ENCODE assay signal across 9 mouse cellular contexts in the genomic region with DNA sequence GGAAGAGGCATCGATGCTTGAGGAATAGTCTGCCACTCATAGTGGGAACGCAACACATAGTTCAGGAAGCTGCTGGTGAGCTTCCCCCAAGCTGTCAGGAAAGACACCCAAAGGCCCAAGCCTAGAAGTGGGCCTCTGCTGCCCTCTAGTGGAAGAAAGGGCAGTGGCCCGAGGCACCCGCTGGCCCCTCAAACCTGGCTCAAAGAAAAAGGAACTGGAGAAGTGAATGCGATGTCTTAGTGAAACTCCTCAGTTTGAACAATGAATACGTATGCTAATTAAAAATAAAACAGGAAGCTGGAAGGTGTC. TPM values are rescaled to one million over a fixed set of nuclear protein-coding genes. Genes with fewer than 3 reads are reported as not detected.
DNase-seq lines count a peak whose midpoint lies in the region; ATAC-seq and TF ChIP-seq lines count a peak whose summit lies in the region.
"Had no signal": no experiment of that assay in that cellular context is flagged by ENCODE, and none has a peak within 500 bp of the region (broad histone marks: within the 10 kb centered on the region; RNA-seq: fewer than 3 reads in every experiment).

No protein-coding gene starts in this region.

- no peak overlapping the region for H3K27ac ChIP-seq in bone marrow macrophage, adult 2 months (ENCODE audit: insufficient read depth, low read depth, low read length)
- 0 out of 2 replicates have a peak overlapping the region, but pooled peaks have one; percentile 31 for H3K27ac ChIP-seq in embryonic facial prominence, embryonic 15.5 days (replicated peaks)
- no peak overlapping the region for H3K27ac ChIP-seq in heart, embryonic 10.5 days
- no peak overlapping the region for H3K27ac ChIP-seq in liver, embryonic 15.5 days (replicated peaks)
- H3K27ac ChIP-seq in neural tube, embryonic 12.5 days, result no peak overlapping the region
- no peak overlapping the region for H3K27ac ChIP-seq in stomach, postnatal 0 days (replicated peaks)

- no peaks in the 10 kb centered on the region for H3K79me2 ChIP-seq in C2C12 (ENCODE audit: control insufficient read depth, insufficient read depth)

- H3K9me3 ChIP-seq in embryonic facial prominence, embryonic 15.5 days (replicated peaks), result no peaks in the 10 kb centered on the region
- no peaks in the 10 kb centered on the region for H3K9me3 ChIP-seq in heart, embryonic 10.5 days
- H3K9me3 ChIP-seq in liver, embryonic 15.5 days (replicated peaks), result no peaks in the 10 kb centered on the region
- no peaks in the 10 kb centered on the region for H3K9me3 ChIP-seq in neural tube, embryonic 12.5 days
- H3K9me3 ChIP-seq in stomach, postnatal 0 days (ENCODE audit: control insufficient read depth, low read length), result no peaks in the 10 kb centered on the region

- H3K9ac ChIP-seq in embryonic facial prominence, embryonic 15.5 days, result 0 out of 2 replicates have a peak overlapping the region, but pooled peaks have one; percentile 12
- H3K9ac ChIP-seq in liver, embryonic 15.5 days, result no peak overlapping the region
- H3K9ac ChIP-seq in neural tube, embryonic 12.5 days, result no peak overlapping the region
- peak overlapping the region; percentile 38 for H3K9ac ChIP-seq in stomach, postnatal 0 days (ENCODE audit: low read length)

- H3K4me1 ChIP-seq in bone marrow macrophage, adult 2 months (ENCODE audit: control insufficient read depth, insufficient read depth, low read length), result peaks cover 17% of the 10 kb centered on the region
- peaks cover 29% of the 10 kb centered on the region for H3K4me1 ChIP-seq in embryonic facial prominence, embryonic 15.5 days
- peaks cover 21% of the 10 kb centered on the region for H3K4me1 ChIP-seq in heart, embryonic 10.5 days
- H3K4me1 ChIP-seq in liver, embryonic 15.5 days (replicated peaks), result peaks cover 26% of the 10 kb centered on the region
- peaks cover 4% of the 10 kb centered on the region; the same call in 1 of the 2 replicates for H3K4me1 ChIP-seq in neural tube, embryonic 12.5 days
- peaks cover 11% of the 10 kb centered on the region for H3K4me1 ChIP-seq in stomach, postnatal 0 days (replicated peaks; ENCODE audit: control insufficient read depth, insufficient read depth)

- DNase-seq in heart, embryonic 10.5 days (ENCODE audit: low spot score), result peak; percentile 82
- peak; percentile 92 for DNase-seq in kidney, postnatal 10 days
- DNase-seq in stomach, postnatal 0 days (ENCODE audit: low spot score), result peak; percentile 84

- no peaks in the 10 kb centered on the region for H3K36me3 ChIP-seq in C2C12 (ENCODE audit: control insufficient read depth, insufficient read depth)
- no peaks in the 10 kb centered on the region for H3K36me3 ChIP-seq in embryonic facial prominence, embryonic 15.5 days
- no peaks in the 10 kb centered on the region for H3K36me3 ChIP-seq in heart, embryonic 10.5 days
- H3K36me3 ChIP-seq in liver, embryonic 15.5 days (replicated peaks), result no peaks in the 10 kb centered on the region
- no peaks in the 10 kb centered on the region for H3K36me3 ChIP-seq in neural tube, embryonic 12.5 days
- H3K36me3 ChIP-seq in stomach, postnatal 0 days (ENCODE audit: control insufficient read depth, insufficient read depth, low read length), result no peaks in the 10 kb centered on the region

- peak overlapping the region; percentile 27 for H3ac ChIP-seq in C2C12 (ENCODE audit: control insufficient read depth, insufficient read length, low read depth)

- no peak for TF ChIP-seq EP300 in stomach, postnatal 0 days (optimal IDR thresholded peaks at IDR 0.05)

- no peak overlapping the region for H3K4me3 ChIP-seq in C2C12 (ENCODE audit: insufficient read depth, poor library complexity, severe bottlenecking)
- H3K4me3 ChIP-seq in bone marrow macrophage, adult 2 months (ENCODE audit: insufficient read depth, low read length), result no peak overlapping the region
- peak overlapping the region; percentile 13; the same call in 1 of the 2 replicates for H3K4me3 ChIP-seq in embryonic facial prominence, embryonic 15.5 days (replicated peaks)
- H3K4me3 ChIP-seq in heart, embryonic 10.5 days, result peak overlapping the region; percentile 27; the same call in 1 of the 2 replicates
- H3K4me3 ChIP-seq in liver, embryonic 15.5 days (replicated peaks), result no peak overlapping the region
- H3K4me3 ChIP-seq in neural tube, embryonic 12.5 days, result no peak overlapping the region
- H3K4me3 ChIP-seq in stomach, postnatal 0 days (ENCODE audit: low read depth, low read length), result no peak overlapping the region

- TF ChIP-seq POLR2A in bone marrow macrophage, adult 2 months (IDR thresholded peaks at IDR 0.05; ENCODE audit: borderline replicate concordance, low read depth, low read length), result no peak

- ATAC-seq in embryonic facial prominence, embryonic 15.5 days (ENCODE audit: insufficient number of reproducible peaks, low FRiP score, low TSS enrichment, low read depth), result peak; percentile 31; the same call in 1 of the 2 replicates
- 0 out of 2 replicates have a peak, but pooled peaks have one; percentile 27 for ATAC-seq in liver, embryonic 15.5 days (ENCODE audit: insufficient read depth)
- no peak for ATAC-seq in neural tube, embryonic 12.5 days (ENCODE audit: low FRiP score, low read depth)
- ATAC-seq in stomach, postnatal 0 days (ENCODE audit: low FRiP score, low TSS enrichment), result peak; percentile 60; the same call in 1 of the 2 replicates

- peak; percentile 66 for TF ChIP-seq CTCF in C2C12 (IDR thresholded peaks at IDR 0.05; ENCODE audit: control insufficient read depth, insufficient read depth, insufficient read length)
- TF ChIP-seq CTCF in bone marrow macrophage, adult 2 months (IDR thresholded peaks at IDR 0.05; ENCODE audit: low read depth, low read length), result peak; percentile 83
- peak; percentile 99 for TF ChIP-seq CTCF in stomach, postnatal 0 days (IDR thresholded peaks at IDR 0.05; ENCODE audit: low read depth)

- H3K27me3 ChIP-seq in C2C12 (ENCODE audit: control insufficient read depth, insufficient read depth, insufficient read length), result no peaks in the 10 kb centered on the region
- H3K27me3 ChIP-seq in embryonic facial prominence, embryonic 15.5 days, result no peaks in the 10 kb centered on the region
- peaks cover 47% of the 10 kb centered on the region for H3K27me3 ChIP-seq in heart, embryonic 10.5 days (ENCODE audit: insufficient read depth, poor library complexity, severe bottlenecking)
- peaks cover 25% of the 10 kb centered on the region for H3K27me3 ChIP-seq in liver, embryonic 15.5 days
- peaks cover 23% of the 10 kb centered on the region for H3K27me3 ChIP-seq in neural tube, embryonic 12.5 days (replicated peaks)
- H3K27me3 ChIP-seq in stomach, postnatal 0 days (ENCODE audit: control insufficient read depth, insufficient read depth, low read length), result no peaks in the 10 kb centered on the region

- WGBS in embryonic facial prominence, embryonic 15.5 days, result 5% methylated on average over 6 of the region's 6 CpGs
- 6% methylated on average over 6 of the region's 6 CpGs for WGBS in heart, embryonic 10.5 days
- WGBS in liver, embryonic 15.5 days (ENCODE audit: insufficient replicate concordance), result 1% methylated on average over 6 of the region's 6 CpGs
- WGBS in neural tube, embryonic 12.5 days, result 6% methylated on average over 6 of the region's 6 CpGs
- under 1% methylated on average over 6 of the region's 6 CpGs for WGBS in stomach, postnatal 0 days

- peak overlapping the region; percentile 42 for H3K4me2 ChIP-seq in embryonic facial prominence, embryonic 15.5 days (replicated peaks)
- peak overlapping the region; percentile 19; the same call in 1 of the 2 replicates for H3K4me2 ChIP-seq in liver, embryonic 15.5 days
- H3K4me2 ChIP-seq in neural tube, embryonic 12.5 days (replicated peaks), result 0 out of 2 replicates have a peak overlapping the region, but pooled peaks have one; percentile 2
- peak overlapping the region; percentile 39 for H3K4me2 ChIP-seq in stomach, postnatal 0 days (replicated peaks; ENCODE audit: low read depth)

- H3K79me3 ChIP-seq in C2C12 (ENCODE audit: low read depth), result no peaks in the 10 kb centered on the region

RNA-seq across cellular contexts. Expression of a gene that starts 2.6 kb away (rescaled TPM):
- not detected for polyA plus RNA-seq in C2C12 (2012; fragmentation: generic; extraction: Trizol)
- not detected in 2 replicates for polyA plus RNA-seq in bone marrow macrophage, adult 2 months (2012; ENCODE audit: insufficient read depth, insufficient read length, missing spikeins)
- not detected in 2 replicates for polyA plus RNA-seq in embryonic facial prominence, embryonic 15.5 days (2015; fragmentation: Nextera tagmentation; extraction: Ambion mirVana)
- 0.10 TPM in 1 of 2 replicates, not detected in the other for polyA plus RNA-seq in heart, embryonic 10.5 days (2016; fragmentation: Nextera tagmentation; extraction: Ambion mirVana)
- polyA plus RNA-seq in liver, embryonic 15.5 days (2015; fragmentation: Nextera tagmentation; extraction: Ambion mirVana), result not detected in 2 replicates
- polyA plus RNA-seq in neural tube, embryonic 12.5 days (2016; fragmentation: Nextera tagmentation; extraction: Ambion mirVana), result not detected in 2 replicates
- polyA plus RNA-seq in stomach, postnatal 0 days (2015; fragmentation: Nextera tagmentation; extraction: Ambion mirVana), result not detected in 2 replicates

RNA-seq across cellular contexts. Expression of a gene that starts 10.7 kb away (rescaled TPM):
- 24.4 TPM for polyA plus RNA-seq in C2C12 (2012; fragmentation: generic; extraction: Trizol)
- polyA plus RNA-seq in bone marrow macrophage, adult 2 months (2012; ENCODE audit: insufficient read depth, insufficient read length, missing spikeins), result 4.4 and 4.7 TPM in 2 replicates
- 35.8 and 36.5 TPM in 2 replicates for polyA plus RNA-seq in embryonic facial prominence, embryonic 15.5 days (2015; fragmentation: Nextera tagmentation; extraction: Ambion mirVana)
- polyA plus RNA-seq in heart, embryonic 10.5 days (2016; fragmentation: Nextera tagmentation; extraction: Ambion mirVana), result 16.0 and 21.9 TPM in 2 replicates
- polyA plus RNA-seq in liver, embryonic 15.5 days (2015; fragmentation: Nextera tagmentation; extraction: Ambion mirVana), result 15.0 and 17.5 TPM in 2 replicates
- polyA plus RNA-seq in neural tube, embryonic 12.5 days (2016; fragmentation: Nextera tagmentation; extraction: Ambion mirVana), result 34.1 and 35.1 TPM in 2 replicates
- 9.2 and 11.8 TPM in 2 replicates for polyA plus RNA-seq in stomach, postnatal 0 days (2015; fragmentation: Nextera tagmentation; extraction: Ambion mirVana)

RNA-seq across cellular contexts. Expression of a gene that starts 21.2 kb away (rescaled TPM):
- polyA plus RNA-seq in C2C12 (2012; fragmentation: generic; extraction: Trizol), result not detected
- polyA plus RNA-seq in bone marrow macrophage, adult 2 months (2012; ENCODE audit: insufficient read depth, insufficient read length, missing spikeins), result not detected in 2 replicates
- polyA plus RNA-seq in embryonic facial prominence, embryonic 15.5 days (2015; fragmentation: Nextera tagmentation; extraction: Ambion mirVana), result not detected in 2 replicates
- not detected in 2 replicates for polyA plus RNA-seq in heart, embryonic 10.5 days (2016; fragmentation: Nextera tagmentation; extraction: Ambion mirVana)
- not detected in 2 replicates for polyA plus RNA-seq in liver, embryonic 15.5 days (2015; fragmentation: Nextera tagmentation; extraction: Ambion mirVana)
- polyA plus RNA-seq in neural tube, embryonic 12.5 days (2016; fragmentation: Nextera tagmentation; extraction: Ambion mirVana), result not detected in 2 replicates
- polyA plus RNA-seq in stomach, postnatal 0 days (2015; fragmentation: Nextera tagmentation; extraction: Ambion mirVana), result not detected in 2 replicates

RNA-seq across cellular contexts. Expression of a gene that starts 32.6 kb away (rescaled TPM):
- polyA plus RNA-seq in C2C12 (2012; fragmentation: generic; extraction: Trizol), result not detected
- polyA plus RNA-seq in bone marrow macrophage, adult 2 months (2012; ENCODE audit: insufficient read depth, insufficient read length, missing spikeins), result not detected in 2 replicates
- polyA plus RNA-seq in embryonic facial prominence, embryonic 15.5 days (2015; fragmentation: Nextera tagmentation; extraction: Ambion mirVana), result not detected in 2 replicates
- polyA plus RNA-seq in heart, embryonic 10.5 days (2016; fragmentation: Nextera tagmentation; extraction: Ambion mirVana), result 0.46 TPM in 1 of 2 replicates, not detected in the other
- polyA plus RNA-seq in liver, embryonic 15.5 days (2015; fragmentation: Nextera tagmentation; extraction: Ambion mirVana), result 4.2 and 30.4 TPM in 2 replicates
- not detected in 2 replicates for polyA plus RNA-seq in neural tube, embryonic 12.5 days (2016; fragmentation: Nextera tagmentation; extraction: Ambion mirVana)
- 1,789 and 1,944 TPM in 2 replicates for polyA plus RNA-seq in stomach, postnatal 0 days (2015; fragmentation: Nextera tagmentation; extraction: Ambion mirVana)

RNA-seq across cellular contexts. Expression of a gene that starts 47.4 kb away (rescaled TPM):
- polyA plus RNA-seq in C2C12 (2012; fragmentation: generic; extraction: Trizol), result 0.06 TPM
- not detected in 2 replicates for polyA plus RNA-seq in bone marrow macrophage, adult 2 months (2012; ENCODE audit: insufficient read depth, insufficient read length, missing spikeins)
- 0.59 and 0.64 TPM in 2 replicates for polyA plus RNA-seq in embryonic facial prominence, embryonic 15.5 days (2015; fragmentation: Nextera tagmentation; extraction: Ambion mirVana)
- polyA plus RNA-seq in heart, embryonic 10.5 days (2016; fragmentation: Nextera tagmentation; extraction: Ambion mirVana), result 0.25 and 0.41 TPM in 2 replicates
- 0.06 and 0.10 TPM in 2 replicates for polyA plus RNA-seq in liver, embryonic 15.5 days (2015; fragmentation: Nextera tagmentation; extraction: Ambion mirVana)
- polyA plus RNA-seq in neural tube, embryonic 12.5 days (2016; fragmentation: Nextera tagmentation; extraction: Ambion mirVana), result 3.5 and 3.9 TPM in 2 replicates
- polyA plus RNA-seq in stomach, postnatal 0 days (2015; fragmentation: Nextera tagmentation; extraction: Ambion mirVana), result 0.98 and 1.2 TPM in 2 replicates
- polyA plus RNA-seq: gonadal fat pad, adult 2 months had no signal

Comparison
In these comparisons a context has a peak if more than half of its experiments do, and no peak if none do; other contexts are left out.
1. H3K4me3 ChIP-seq: peak in embryonic facial prominence, embryonic 15.5 days (single experiment) and heart, embryonic 10.5 days (single experiment); none in C2C12 (single experiment), bone marrow macrophage, adult 2 months (single experiment), liver, embryonic 15.5 days (single experiment), neural tube, embryonic 12.5 days (single experiment) and stomach, postnatal 0 days (single experiment).
2. H3K9ac ChIP-seq: peak in embryonic facial prominence, embryonic 15.5 days (single experiment) and stomach, postnatal 0 days (single experiment); none in liver, embryonic 15.5 days (single experiment) and neural tube, embryonic 12.5 days (single experiment).
3. Peak in every context shown above with its lines, with median percentiles within 50 percentile points of each other: CTCF ChIP-seq, H3K4me2 ChIP-seq and DNase-seq.